Mouse (Mus musculus) skeletal muscle tissue, adult 2 months (tissue): ENCODE data around the gene Nbas.

Experiments
- DNase-seq: peaks from one replicate; pipeline ENCODE4 v3.0.0-alpha.2; 2012; ENCODE audit warnings: low read depth, low spot score

Nbas gene

GRCm38 (mm10) chr12:13268826-13269449 lies at the start of gene Nbas:
TSS of gene Nbas (plus strand) at chr12:13269133.
- DNase-seq, result peak; percentile 35

- no peak for DNase-seq
Observed at GRCm38 (mm10) chr12:13242453-13242852, 26.5 kb upstream of the Nbas start.

GRCm38 (mm10) chr12:13248691-13249572 lies 20.0 kb upstream of the Nbas start, which contains the start of gene Ddx1:
TSS of gene Ddx1 (minus strand) at chr12:13249213.
- peak; percentile 34 for DNase-seq

GRCm38 (mm10) chr12:13249573-13249919 lies 19.4 kb upstream of the Nbas start:
- DNase-seq, result no peak

GRCm38 (mm10) chr12:13255068-13255467 lies 13.9 kb upstream of the Nbas start:
- DNase-seq, result no peak

GRCm38 (mm10) chr12:13255701-13256100 lies 13.2 kb upstream of the Nbas start:
- no peak for DNase-seq

- DNase-seq, result no peak
Observed at GRCm38 (mm10) chr12:13268412-13268811, 521 bp upstream of the Nbas start.

GRCm38 (mm10) chr12:13269570-13270390 lies 847 bp downstream of the Nbas start:
- DNase-seq, result no peak

- DNase-seq, result no peak
Observed at GRCm38 (mm10) chr12:13291453-13291852, 22.5 kb downstream of the Nbas start.

- no peak for DNase-seq
Observed at GRCm38 (mm10) chr12:13293421-13293881, 24.5 kb downstream of the Nbas start.

- no peak for DNase-seq
Observed at GRCm38 (mm10) chr12:13303037-13303436, 34.1 kb downstream of the Nbas start.

GRCm38 (mm10) chr12:13313966-13314365 lies 45.0 kb downstream of the Nbas start:
- no peak for DNase-seq

GRCm38 (mm10) chr12:13314384-13314783 lies 45.5 kb downstream of the Nbas start:
- no peak for DNase-seq

- no peak for DNase-seq
Observed at GRCm38 (mm10) chr12:13315081-13315480, 46.1 kb downstream of the Nbas start.

- DNase-seq, result no peak
Observed at GRCm38 (mm10) chr12:13342535-13342934, 73.6 kb downstream of the Nbas start.

GRCm38 (mm10) chr12:13356201-13356600 lies 87.3 kb downstream of the Nbas start:
- DNase-seq, result no peak

GRCm38 (mm10) chr12:13356769-13357168 lies 87.8 kb downstream of the Nbas start:
- no peak for DNase-seq

- DNase-seq, result no peak
Observed at GRCm38 (mm10) chr12:13357229-13357628, 88.3 kb downstream of the Nbas start.

- no peak for DNase-seq
Observed at GRCm38 (mm10) chr12:13358849-13359248, 89.9 kb downstream of the Nbas start.

- no peak for DNase-seq
Observed at GRCm38 (mm10) chr12:13360183-13360811, 91.4 kb downstream of the Nbas start.

- no peak for DNase-seq
Observed at GRCm38 (mm10) chr12:13381580-13381979, 112.6 kb downstream of the Nbas start.

GRCm38 (mm10) chr12:13382046-13382445 lies 113.1 kb downstream of the Nbas start:
- DNase-seq, result no peak
